Mouse (Mus musculus): ENCODE data around the gene Opalin.

The Opalin gene

GRCm38 (mm10) chr19:41076906-41077305, at the start of gene Opalin:
Gene Opalin, minus strand, starts transcription at chr19:41077113.
- DNase-seq (ENCODE audit: extremely low spot score), result no peak

- DNase-seq (ENCODE audit: extremely low spot score), result no peak
These were observed 46.1 kb upstream of the Opalin start for GRCm38 (mm10) chr19:41123009-41123408.

- DNase-seq (ENCODE audit: extremely low spot score), result no peak
These were observed 43.0 kb upstream of the Opalin start for GRCm38 (mm10) chr19:41119924-41120323.

- DNase-seq (ENCODE audit: extremely low spot score), result no peak
These were observed 41.4 kb upstream of the Opalin start for GRCm38 (mm10) chr19:41118346-41118745.

- no peak for DNase-seq (ENCODE audit: extremely low spot score)
These were observed 40.4 kb upstream of the Opalin start for GRCm38 (mm10) chr19:41117334-41117733.

- no peak for DNase-seq (ENCODE audit: extremely low spot score)
These were observed 37.7 kb upstream of the Opalin start for GRCm38 (mm10) chr19:41114611-41115010.

GRCm38 (mm10) chr19:41113911-41114531, 37.1 kb upstream of the Opalin start:
- peak; percentile 35 for DNase-seq (ENCODE audit: extremely low spot score)

- no peak for DNase-seq (ENCODE audit: extremely low spot score)
These were observed 35.7 kb upstream of the Opalin start for GRCm38 (mm10) chr19:41112609-41113008.

GRCm38 (mm10) chr19:41109991-41110390, 33.1 kb upstream of the Opalin start:
- DNase-seq (ENCODE audit: extremely low spot score), result no peak

GRCm38 (mm10) chr19:41109496-41109895, 32.6 kb upstream of the Opalin start:
- no peak for DNase-seq (ENCODE audit: extremely low spot score)

GRCm38 (mm10) chr19:41108666-41109065, 31.8 kb upstream of the Opalin start:
- no peak for DNase-seq (ENCODE audit: extremely low spot score)

GRCm38 (mm10) chr19:41107530-41107929, 30.6 kb upstream of the Opalin start:
- DNase-seq (ENCODE audit: extremely low spot score), result no peak

- DNase-seq (ENCODE audit: extremely low spot score), result peak; percentile 31
These were observed 28.0 kb upstream of the Opalin start for GRCm38 (mm10) chr19:41104922-41105321.

GRCm38 (mm10) chr19:41101390-41101789, 24.5 kb upstream of the Opalin start:
- DNase-seq (ENCODE audit: extremely low spot score), result no peak

GRCm38 (mm10) chr19:41100863-41101262, 23.9 kb upstream of the Opalin start:
- no peak for DNase-seq (ENCODE audit: extremely low spot score)

- no peak for DNase-seq (ENCODE audit: extremely low spot score)
These were observed 20.1 kb upstream of the Opalin start for GRCm38 (mm10) chr19:41097038-41097437.

GRCm38 (mm10) chr19:41091901-41092300, 15.0 kb upstream of the Opalin start:
- no peak for DNase-seq (ENCODE audit: extremely low spot score)

- peak; percentile 68 for DNase-seq (ENCODE audit: extremely low spot score)
These were observed 12.9 kb upstream of the Opalin start for GRCm38 (mm10) chr19:41089833-41090232.

- no peak for DNase-seq (ENCODE audit: extremely low spot score)
These were observed 11.6 kb upstream of the Opalin start for GRCm38 (mm10) chr19:41088491-41088890.

- DNase-seq (ENCODE audit: extremely low spot score), result no peak
These were observed 11.0 kb upstream of the Opalin start for GRCm38 (mm10) chr19:41087901-41088300.

GRCm38 (mm10) chr19:41086700-41087099, 9.8 kb upstream of the Opalin start:
- DNase-seq (ENCODE audit: extremely low spot score), result peak; percentile 76

- DNase-seq (ENCODE audit: extremely low spot score), result no peak
These were observed 9.4 kb upstream of the Opalin start for GRCm38 (mm10) chr19:41086289-41086688.

- DNase-seq (ENCODE audit: extremely low spot score), result no peak
These were observed 6.7 kb upstream of the Opalin start for GRCm38 (mm10) chr19:41083646-41084045.

GRCm38 (mm10) chr19:41081589-41081988, 4.7 kb upstream of the Opalin start:
- DNase-seq (ENCODE audit: extremely low spot score), result no peak

Data from embryo, embryonic 9.5 days (tissue).